Mouse (Mus musculus): ENCODE data around the gene Jund. TPM values are rescaled to one million over a fixed set of nuclear protein-coding genes. Genes with fewer than 3 reads are reported as not detected.

Gene Jund
- polyA plus RNA-seq, 1 experiment from 2014 or later = 206 TPM

GRCm38 (mm10) chr8:70691727-70692231 lies 7.0 kb upstream of the Jund start:
- peaks cover 35% of the 10 kb centered on the region for H3K4me1 ChIP-seq
- WGBS = 1% methylated on average over 20 of the region's 20 CpGs

GRCm38 (mm10) chr8:70693636-70694035 lies 5.1 kb upstream of the Jund start:
- H3K27me3 ChIP-seq = peaks cover 7% of the 10 kb centered on the region; the same call in 1 of the 2 replicates
- ATAC-seq (ENCODE audit: low FRiP score, low read depth) = no peak
- no peaks in the 10 kb centered on the region for H3K9me3 ChIP-seq
- WGBS = 80% methylated on average over 5 of the region's 5 CpGs
- no peaks in the 10 kb centered on the region for H3K36me3 ChIP-seq
- H3K4me2 ChIP-seq (replicated peaks) = no peak overlapping the region
- no peak overlapping the region for H3K4me3 ChIP-seq
- no peak overlapping the region for H3K9ac ChIP-seq (replicated peaks)
- H3K27ac ChIP-seq (replicated peaks) = no peak overlapping the region
- peaks cover 50% of the 10 kb centered on the region for H3K4me1 ChIP-seq

More at GRCm38 (mm10) chr8:70691727-70692231, 7.0 kb upstream of the Jund start:
- peak overlapping the region; percentile 54 for H3K9ac ChIP-seq (replicated peaks)
- peaks cover 7% of the 10 kb centered on the region; the same call in 1 of the 2 replicates for H3K27me3 ChIP-seq
- peak overlapping the region; percentile 77 for H3K27ac ChIP-seq (replicated peaks)
- H3K4me2 ChIP-seq (replicated peaks) = peak overlapping the region; percentile 50
- H3K36me3 ChIP-seq = no peaks in the 10 kb centered on the region
- peak overlapping the region; percentile 30 for H3K4me3 ChIP-seq
- ATAC-seq (ENCODE audit: low FRiP score, low read depth) = peak; percentile 61
- no peaks in the 10 kb centered on the region for H3K9me3 ChIP-seq

DNA sequence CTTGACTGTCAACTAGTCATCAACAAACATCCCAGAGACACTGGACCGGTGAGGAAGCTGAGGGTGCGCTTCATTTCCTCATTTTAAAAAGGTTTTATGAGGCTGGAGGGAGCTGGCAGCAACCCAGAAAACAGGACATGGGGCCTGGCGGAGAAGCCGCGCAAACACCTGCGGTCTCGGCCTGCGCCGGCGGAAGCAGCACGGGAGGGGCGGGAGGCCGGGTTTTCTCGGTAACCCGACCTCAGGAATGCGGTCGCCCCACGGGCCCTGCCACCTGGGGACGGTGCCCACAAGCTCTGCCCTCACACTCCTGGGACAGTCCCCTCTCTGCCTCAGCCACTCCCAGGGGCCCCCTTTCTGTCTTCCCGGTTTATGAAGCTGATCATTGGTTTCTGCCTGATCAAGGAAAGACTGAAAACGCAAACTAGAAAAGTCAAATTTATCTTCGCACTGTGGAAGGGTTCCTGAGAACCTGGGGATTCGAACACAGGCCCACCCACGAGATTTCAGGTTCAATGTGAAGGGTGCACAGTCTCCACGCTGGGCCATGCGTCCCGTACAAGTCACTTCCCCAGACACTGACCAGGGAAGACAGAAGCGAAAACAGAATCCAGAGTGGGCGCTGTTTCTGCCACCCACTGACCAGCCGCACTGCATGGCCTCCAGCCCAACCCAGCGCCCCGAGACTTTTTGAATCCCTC lies 3.3 kb upstream of the Jund start:
- peaks cover 45% of the 10 kb centered on the region for H3K4me1 ChIP-seq
- peak overlapping the region; percentile 99; the same call in 1 of the 2 replicates for H3K27ac ChIP-seq (replicated peaks)
- no peak overlapping the region for H3K4me2 ChIP-seq (replicated peaks)
- H3K4me3 ChIP-seq = no peak overlapping the region
- no peaks in the 10 kb centered on the region for H3K36me3 ChIP-seq
- 39% methylated on average over 32 of the region's 32 CpGs for WGBS
- H3K9me3 ChIP-seq = no peaks in the 10 kb centered on the region
- ATAC-seq (ENCODE audit: low FRiP score, low read depth) = no peak
- H3K9ac ChIP-seq (replicated peaks) = 0 out of 2 replicates have a peak overlapping the region, but pooled peaks have one; percentile 20
- peaks cover 7% of the 10 kb centered on the region; the same call in 1 of the 2 replicates for H3K27me3 ChIP-seq

- ATAC-seq (ENCODE audit: low FRiP score, low read depth) = no peak
- Histone ChIP-seq H3K4me2 (replicated peaks) (peak overlapping the region; percentile 51), H3K27me3 (peaks cover 7% of the 10 kb centered on the region; the same call in 1 of the 2 replicates), H3K9me3 (no peaks in the 10 kb centered on the region), H3K27ac (replicated peaks) (peak overlapping the region; percentile 99), H3K4me1 (peaks cover 49% of the 10 kb centered on the region), H3K9ac (replicated peaks) (peak overlapping the region; percentile 49; the same call in 1 of the 2 replicates), H3K4me3 (peak overlapping the region; percentile 26), H3K36me3 (no peaks in the 10 kb centered on the region)
- 8% methylated on average over 31 of the region's 31 CpGs for WGBS
These were observed 2.5 kb upstream of the Jund start for GRCm38 (mm10) chr8:70696019-70696885.

DNA sequence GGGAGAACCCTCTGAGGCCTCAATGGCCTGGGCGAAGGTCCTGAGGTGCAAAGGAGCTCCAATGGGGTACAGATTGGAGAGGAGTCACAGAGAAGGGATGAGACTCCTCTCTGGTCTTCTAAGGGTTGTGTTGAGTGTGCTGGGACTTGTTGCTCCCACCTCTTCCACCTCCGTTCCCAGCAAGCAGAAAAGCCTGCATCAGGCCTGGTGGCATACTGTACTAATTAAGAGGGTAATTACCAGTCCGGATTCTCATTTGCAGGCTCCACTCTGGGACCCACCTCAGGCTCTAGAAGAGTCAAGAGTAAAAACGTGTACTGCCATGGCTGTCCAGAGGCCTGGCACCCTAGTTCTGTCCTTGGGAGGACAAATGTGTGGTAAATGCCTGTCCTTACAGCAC lies 1.8 kb upstream of the Jund start:
- peaks cover 7% of the 10 kb centered on the region; the same call in 1 of the 2 replicates for H3K27me3 ChIP-seq
- H3K9ac ChIP-seq (replicated peaks) = peak overlapping the region; percentile 49; the same call in 1 of the 2 replicates
- peak overlapping the region; percentile 99 for H3K27ac ChIP-seq (replicated peaks)
- H3K4me2 ChIP-seq (replicated peaks) = peak overlapping the region; percentile 51
- H3K36me3 ChIP-seq = no peaks in the 10 kb centered on the region
- peak overlapping the region; percentile 26 for H3K4me3 ChIP-seq
- peaks cover 49% of the 10 kb centered on the region for H3K4me1 ChIP-seq
- ATAC-seq (ENCODE audit: low FRiP score, low read depth) = no peak
- H3K9me3 ChIP-seq = no peaks in the 10 kb centered on the region
- 47% methylated on average over 4 of the region's 4 CpGs for WGBS

- ATAC-seq (ENCODE audit: low FRiP score, low read depth) = no peak
- Histone ChIP-seq H3K36me3 (0 out of 2 replicates have a peak, but pooled peaks cover under 1% of the 10 kb centered on the region), H3K27me3 (peaks cover 7% of the 10 kb centered on the region; the same call in 1 of the 2 replicates), H3K9me3 (no peaks in the 10 kb centered on the region), H3K4me1 (peaks cover 51% of the 10 kb centered on the region), H3K4me2 (replicated peaks) (peak overlapping the region; percentile 52), H3K4me3 (peak overlapping the region; percentile 97), H3K9ac (replicated peaks) (peak overlapping the region; percentile 53; the same call in 1 of the 2 replicates), H3K27ac (replicated peaks) (peak overlapping the region; percentile 99)
- WGBS = 75% methylated on average over 12 of the region's 12 CpGs
These were observed 1.1 kb upstream of the Jund start for GRCm38 (mm10) chr8:70697366-70698250.

DNA sequence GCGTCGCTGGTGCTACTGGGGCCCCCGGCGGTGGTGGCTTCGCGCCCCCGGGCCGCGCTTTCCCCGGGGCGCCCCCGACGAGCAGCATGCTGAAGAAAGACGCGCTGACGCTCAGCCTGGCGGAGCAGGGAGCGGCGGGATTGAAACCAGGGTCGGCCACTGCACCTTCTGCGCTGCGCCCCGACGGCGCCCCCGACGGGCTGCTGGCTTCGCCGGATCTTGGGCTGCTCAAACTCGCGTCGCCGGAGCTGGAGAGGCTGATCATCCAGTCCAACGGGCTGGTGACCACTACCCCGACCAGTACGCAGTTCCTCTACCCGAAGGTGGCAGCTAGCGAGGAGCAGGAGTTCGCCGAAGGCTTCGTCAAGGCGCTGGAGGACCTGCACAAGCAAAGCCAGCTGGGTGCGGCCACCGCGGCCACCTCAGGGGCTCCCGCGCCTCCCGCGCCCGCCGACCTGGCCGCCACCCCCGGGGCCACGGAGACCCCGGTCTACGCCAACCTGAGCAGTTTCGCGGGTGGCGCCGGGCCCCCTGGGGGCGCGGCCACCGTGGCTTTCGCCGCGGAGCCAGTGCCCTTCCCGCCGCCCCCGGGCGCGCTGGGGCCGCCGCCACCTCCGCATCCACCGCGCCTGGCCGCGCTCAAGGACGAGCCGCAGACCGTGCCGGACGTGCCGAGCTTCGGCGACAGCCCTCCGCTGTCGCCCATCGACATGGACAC lies 526 bp downstream of the Jund start:
- Histone ChIP-seq H3K4me1 (peaks cover 57% of the 10 kb centered on the region), H3K4me3 (peak overlapping the region; percentile 97), H3K4me2 (replicated peaks) (peak overlapping the region; percentile 71), H3K9ac (replicated peaks) (peak overlapping the region; percentile 100), H3K27ac (replicated peaks) (peak overlapping the region; percentile 99), H3K36me3 (0 out of 2 replicates have a peak, but pooled peaks cover 10% of the 10 kb centered on the region), H3K27me3 (peaks cover 7% of the 10 kb centered on the region; the same call in 1 of the 2 replicates), H3K9me3 (no peaks in the 10 kb centered on the region)
- 0 out of 2 replicates have a peak, but pooled peaks have one; percentile 0 for ATAC-seq (ENCODE audit: low FRiP score, low read depth)
- under 1% methylated on average over 76 of the region's 89 CpGs for WGBS

GRCm38 (mm10) chr8:70699834-70700554 lies 1.2 kb downstream of the Jund start:
- H3K9me3 ChIP-seq = no peaks in the 10 kb centered on the region
- 0 out of 2 replicates have a peak, but pooled peaks have one; percentile 7 for ATAC-seq (ENCODE audit: low FRiP score, low read depth)
- peaks cover 57% of the 10 kb centered on the region for H3K4me1 ChIP-seq
- peak overlapping the region; percentile 97 for H3K4me3 ChIP-seq
- H3K4me2 ChIP-seq (replicated peaks) = peak overlapping the region; percentile 71
- H3K27ac ChIP-seq (replicated peaks) = peak overlapping the region; percentile 99
- 0 out of 2 replicates have a peak, but pooled peaks cover 10% of the 10 kb centered on the region for H3K36me3 ChIP-seq
- H3K9ac ChIP-seq (replicated peaks) = peak overlapping the region; percentile 100
- H3K27me3 ChIP-seq = peaks cover 5% of the 10 kb centered on the region; the same call in 1 of the 2 replicates
- WGBS = under 1% methylated on average over 57 of the region's 59 CpGs

DNA sequence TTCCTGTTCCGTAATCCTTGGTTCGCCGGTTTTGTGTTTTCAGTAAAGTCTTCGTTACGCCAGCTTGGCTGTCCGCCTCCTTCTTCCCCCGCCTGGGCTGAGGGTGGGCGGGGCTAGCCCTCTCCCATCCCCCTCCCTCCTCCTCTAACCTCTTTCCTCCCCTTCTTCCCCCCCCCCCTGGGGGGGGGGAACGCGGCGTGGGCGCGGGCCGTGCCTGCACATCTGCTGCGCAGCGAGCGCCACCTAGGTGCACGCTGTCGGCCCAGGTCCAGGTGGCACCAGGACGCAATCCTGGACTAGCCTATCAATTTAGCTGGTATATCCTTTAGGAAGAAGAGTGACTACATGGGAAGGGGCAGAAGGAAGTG lies 1.8 kb downstream of the Jund start:
- H3K27me3 ChIP-seq = no peaks in the 10 kb centered on the region
- H3K9ac ChIP-seq (replicated peaks) = peak overlapping the region; percentile 100
- H3K4me3 ChIP-seq = peak overlapping the region; percentile 97
- H3K27ac ChIP-seq (replicated peaks) = peak overlapping the region; percentile 99
- peaks cover 52% of the 10 kb centered on the region for H3K4me1 ChIP-seq
- 0 out of 2 replicates have a peak, but pooled peaks cover 10% of the 10 kb centered on the region for H3K36me3 ChIP-seq
- under 1% methylated on average over 19 of the region's 20 CpGs for WGBS
- no peaks in the 10 kb centered on the region for H3K9me3 ChIP-seq
- peak overlapping the region; percentile 71 for H3K4me2 ChIP-seq (replicated peaks)
- 0 out of 2 replicates have a peak, but pooled peaks have one; percentile 5 for ATAC-seq (ENCODE audit: low FRiP score, low read depth)
